Mouse (Mus musculus) lung, embryonic 15.5 days (tissue): ENCODE results near the gene Agbl2. TPM values are rescaled to one million over a fixed set of nuclear protein-coding genes. Genes with fewer than 3 reads are reported as not detected.

Experiments used
- ATAC-seq: fragments of 200-750 bp; cut with Nextera tagmentation; 2 replicates; pipeline ENCODE4 v1.8.0; 2017; ENCODE audit warnings: moderate number of reproducible peaks, borderline replicate concordance; ENCODE audit not compliant: low FRiP score, low TSS enrichment; ENCODE audit errors: extremely low read depth
- H3K27ac ChIP-seq: fragments of 300-500 bp; sonication (generic); 2 replicates; pipeline ENCODE4 v1.5.1; 2015; ENCODE audit warnings: moderate library complexity, mild to moderate bottlenecking, inconsistent platforms
- H3K27me3 ChIP-seq: fragments of 300-500 bp; sonication (generic); 2 replicates; pipeline ENCODE4 v1.6.1; 2015; ENCODE audit warnings: inconsistent platforms
- H3K36me3 ChIP-seq: fragments of 300-500 bp; sonication (generic); 2 replicates; pipeline ENCODE4 v1.6.1; 2015; ENCODE audit warnings: inconsistent platforms
- H3K4me1 ChIP-seq: fragments of 300-500 bp; sonication (generic); 2 replicates; pipeline ENCODE4 v1.6.1; 2015; ENCODE audit warnings: inconsistent platforms
- H3K4me2 ChIP-seq: fragments of 300-500 bp; sonication (generic); 2 replicates; pipeline ENCODE4 v1.6.1; 2015; ENCODE audit warnings: inconsistent platforms, mild to moderate bottlenecking, moderate library complexity
- H3K4me3 ChIP-seq: fragments of 300-500 bp; sonication (generic); 2 replicates; pipeline ENCODE4 v1.5.1; 2015; ENCODE audit warnings: mild to moderate bottlenecking, inconsistent platforms
- H3K9ac ChIP-seq: fragments of 300-500 bp; sonication (generic); 2 replicates; pipeline ENCODE4 v1.6.1; 2015; ENCODE audit warnings: inconsistent platforms
- H3K9me3 ChIP-seq: fragments of 300-500 bp; sonication (generic); 2 replicates; pipeline ENCODE4 v1.6.1; 2016; ENCODE audit warnings: inconsistent platforms
- WGBS: fragments of 180-500 bp; shearing (Covaris S2); methylation state at CpG from one replicate; pipeline ENCODE4 v1.1.7; 2015; 5-methylcytosine and 5-hydroxymethylcytosine counted together
- polyA plus RNA-seq: library from polyadenylated mRNA; unstranded; fragments of >200 nt; fragmentation: Nextera tagmentation; extraction: Ambion mirVana; gene quantifications from 2 replicates; pipeline ENCODE4 v1.2.1, GENCODE M21; 2015

Gene Agbl2
- polyA plus RNA-seq, 1 experiment from 2014 or later, result 1.5 TPM

- 0 out of 2 replicates have a peak, but pooled peaks have one; percentile 23 for ATAC-seq
- H3K27me3 ChIP-seq, result no peaks in the 10 kb centered on the region
- H3K36me3 ChIP-seq, result no peaks in the 10 kb centered on the region
- H3K4me1 ChIP-seq, result 0 out of 2 replicates have a peak, but pooled peaks cover 5% of the 10 kb centered on the region
- no peak overlapping the region for H3K4me2 ChIP-seq
- no peak overlapping the region for H3K27ac ChIP-seq
- no peak overlapping the region for H3K4me3 ChIP-seq
- no peak overlapping the region for H3K9ac ChIP-seq
- no peaks in the 10 kb centered on the region for H3K9me3 ChIP-seq
- 44% methylated on average over 5 of the region's 5 CpGs for WGBS
Observed at GRCm38 (mm10) chr2:90877584-90878259, 95.2 kb downstream of the Agbl2 start.

- Histone ChIP-seq H3K36me3 (no peaks in the 10 kb centered on the region), H3K4me3 (no peak overlapping the region), H3K9ac (no peak overlapping the region), H3K9me3 (no peaks in the 10 kb centered on the region), H3K27me3 (peaks cover 6% of the 10 kb centered on the region; the same call in 1 of the 2 replicates), H3K4me1 (0 out of 2 replicates have a peak, but pooled peaks cover 5% of the 10 kb centered on the region), H3K27ac (no peak overlapping the region), H3K4me2 (no peak overlapping the region)
- no peak for ATAC-seq
Observed at GRCm38 (mm10) chr2:90879419-90879818, 96.9 kb downstream of the Agbl2 start.

- Histone ChIP-seq H3K36me3 (no peaks in the 10 kb centered on the region), H3K4me1 (peaks cover 6% of the 10 kb centered on the region; the same call in 1 of the 2 replicates), H3K4me3 (no peak overlapping the region), H3K4me2 (no peak overlapping the region), H3K27ac (no peak overlapping the region), H3K27me3 (peaks cover 14% of the 10 kb centered on the region), H3K9me3 (no peaks in the 10 kb centered on the region), H3K9ac (no peak overlapping the region)
- 32% methylated on average over 6 of the region's 6 CpGs for WGBS
- no peak for ATAC-seq
Observed at GRCm38 (mm10) chr2:90880144-90880785, 97.7 kb downstream of the Agbl2 start.

- Histone ChIP-seq H3K4me2 (no peak overlapping the region), H3K4me3 (no peak overlapping the region), H3K9ac (no peak overlapping the region), H3K36me3 (no peaks in the 10 kb centered on the region), H3K9me3 (no peaks in the 10 kb centered on the region), H3K27ac (no peak overlapping the region), H3K4me1 (peaks cover 17% of the 10 kb centered on the region), H3K27me3 (peaks cover 30% of the 10 kb centered on the region)
- 60% methylated on average over 2 of the region's 2 CpGs for WGBS
- no peak for ATAC-seq
Observed at GRCm38 (mm10) chr2:90881824-90882223, 99.3 kb downstream of the Agbl2 start.

Other genes with a start within 250 kb of the Agbl2 start
- 3.4 TPM in 2 replicates for gene Ptprj, start 202.1 kb upstream of the Agbl2 start, polyA plus RNA-seq
- 45.0 and 52.5 TPM in 2 replicates for gene Nup160, start 105.5 kb upstream of the Agbl2 start, polyA plus RNA-seq
- 77.6 and 89.0 TPM in 2 replicates for gene Fnbp4, start 37.4 kb upstream of the Agbl2 start, polyA plus RNA-seq
- 208 and 209 TPM in 2 replicates for gene Mtch2, start 64.4 kb downstream of the Agbl2 start, polyA plus RNA-seq
- gene C1qtnf4, start 103.1 kb downstream of the Agbl2 start, polyA plus RNA-seq, result 4.0 TPM in 2 replicates
- 36.8 and 37.8 TPM in 2 replicates for gene Kbtbd4, start 122.0 kb downstream of the Agbl2 start, polyA plus RNA-seq
- 199 and 207 TPM in 2 replicates for gene Ndufs3, start 122.1 kb downstream of the Agbl2 start, polyA plus RNA-seq
- 80.7 and 81.8 TPM in 2 replicates for gene Celf1, start 157.7 kb downstream of the Agbl2 start, polyA plus RNA-seq